Mouse (Mus musculus) activated CD4-positive, CD25-positive, alpha-beta regulatory T cell (primary cell): Measurements from ENCODE around the gene Csgalnact2. TPM values are rescaled to one million over a fixed set of nuclear protein-coding genes. Genes with fewer than 3 reads are reported as not detected.

Experiments
- polyA plus RNA-seq, 2 experiments: library from polyadenylated mRNA; unstranded; fragments of 100-300 nt; shearing (Covaris generic); gene quantifications; one replicate each; pipeline ENCODE4 v1.2.1; 2017

The Csgalnact2 gene
- 10 to 100 TPM; 15.1 to 18.2 TPM for polyA plus RNA-seq

DNA sequence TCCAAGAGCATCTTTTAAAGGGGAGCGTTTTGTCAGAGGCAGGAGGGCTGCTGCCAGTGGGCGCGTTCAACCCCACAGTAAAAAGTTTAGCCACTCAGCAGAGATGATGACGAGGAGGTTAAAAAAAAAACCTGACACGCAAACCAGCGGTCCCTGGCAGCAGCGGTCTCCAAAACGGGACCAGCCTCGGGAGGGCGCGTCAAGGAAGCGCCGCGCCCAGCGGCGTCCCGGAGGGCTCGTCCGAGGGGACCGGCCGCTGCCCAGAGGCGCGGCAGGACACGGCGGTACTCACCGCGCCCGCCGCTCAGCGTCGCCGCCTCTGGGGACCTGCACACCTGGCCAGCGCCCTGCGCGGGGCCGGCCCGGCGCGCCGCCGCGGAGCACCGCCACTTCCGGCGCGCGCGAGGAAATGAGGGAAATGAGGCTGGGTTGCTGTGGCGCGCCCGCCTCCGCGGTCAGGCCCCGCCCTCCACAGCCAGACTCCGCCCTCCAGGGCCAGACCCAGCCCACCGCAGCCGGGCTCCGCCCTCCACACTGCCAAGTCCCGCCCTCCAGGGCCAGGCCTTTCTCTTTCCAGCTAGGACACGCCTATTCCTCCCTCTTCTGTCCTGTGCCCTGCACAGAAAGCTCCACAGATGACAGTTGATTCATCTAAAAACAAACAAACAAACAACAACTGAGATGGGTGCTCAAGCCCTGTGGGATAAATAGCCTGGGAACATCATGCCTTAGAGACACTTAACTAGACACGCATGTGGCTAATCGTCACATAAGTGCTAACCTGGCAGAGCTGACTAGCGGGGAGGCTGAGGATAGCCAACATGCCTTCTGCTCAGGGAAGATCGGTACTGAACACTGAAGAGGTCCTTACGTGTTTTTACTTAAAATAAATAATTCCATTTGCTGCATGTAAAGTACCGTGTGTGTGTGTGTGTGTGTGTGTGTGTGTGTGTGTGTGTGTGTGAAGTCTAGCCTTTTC, at the start of gene Csgalnact2:
TSS of gene Csgalnact2 (minus strand) at position 410 of the 979 bp plus-strand sequence.

Other genes starting within 250 kb of the Csgalnact2 start
- 1,000 to 10,000 TPM; 1,051 to 1,224 TPM for gene Hnrnpf, start 238.8 kb downstream of the Csgalnact2 start, polyA plus RNA-seq
- gene Fxyd4, start 201.4 kb downstream of the Csgalnact2 start, polyA plus RNA-seq = 1 to 10 TPM; 1.6 to 3.9 TPM
- gene Rasgef1a, start 127.7 kb downstream of the Csgalnact2 start, polyA plus RNA-seq = 1 to 10 TPM; 3.5 to 3.6 TPM
- gene Ret, start 58.6 kb upstream of the Csgalnact2 start, polyA plus RNA-seq = under 1 TPM; 0.48 to 0.70 TPM